Mouse (Mus musculus): ENCODE results near the gene Parva.

Parva gene

DNA sequence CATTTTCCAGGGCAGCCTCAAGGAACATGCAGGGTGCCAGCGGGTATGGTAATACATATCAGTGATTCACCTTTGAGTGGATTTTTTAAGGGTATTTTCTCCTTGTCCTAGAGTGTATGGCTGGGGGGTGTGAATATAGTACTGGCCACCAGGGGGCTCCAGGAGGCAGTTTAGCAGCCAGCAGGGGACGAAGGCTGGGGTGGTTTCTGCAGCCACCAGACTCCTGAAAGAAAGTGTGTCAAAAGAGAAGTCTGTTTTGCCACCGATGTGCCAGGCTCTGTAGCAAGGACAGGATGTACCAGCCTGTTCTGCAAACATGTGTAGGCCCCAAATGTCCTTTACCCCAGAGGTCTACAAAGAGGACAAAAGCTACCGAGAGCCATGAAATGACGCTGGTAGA is 42.5 kb downstream of the Parva start:
- in situ Hi-C loops (cut with MboI; ENCODE audit: unreplicated experiment in 2 of 2): no loop called here

DNA sequence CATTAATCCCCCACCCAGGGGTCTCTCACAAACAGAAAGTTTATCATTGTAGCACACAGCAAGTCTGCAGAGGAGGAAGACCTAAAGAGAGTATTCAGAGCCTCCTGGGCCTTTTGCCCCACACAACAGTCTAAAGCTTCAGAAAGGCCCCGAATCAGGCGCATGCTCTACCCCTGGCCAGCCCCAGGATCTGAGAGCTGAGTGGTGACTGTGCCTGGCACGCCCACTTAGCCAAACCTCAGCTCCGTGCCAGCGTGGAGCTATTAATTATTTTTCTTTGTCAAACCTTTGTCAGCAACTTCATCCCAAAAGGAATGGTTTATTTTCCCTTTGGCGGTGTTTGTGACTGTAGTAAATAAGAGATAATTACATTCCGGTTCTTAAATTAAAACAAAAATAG is 44.0 kb downstream of the Parva start:
- in situ Hi-C loops (cut with MboI; ENCODE audit: unreplicated experiment in 2 of 2): no loop called here

DNA sequence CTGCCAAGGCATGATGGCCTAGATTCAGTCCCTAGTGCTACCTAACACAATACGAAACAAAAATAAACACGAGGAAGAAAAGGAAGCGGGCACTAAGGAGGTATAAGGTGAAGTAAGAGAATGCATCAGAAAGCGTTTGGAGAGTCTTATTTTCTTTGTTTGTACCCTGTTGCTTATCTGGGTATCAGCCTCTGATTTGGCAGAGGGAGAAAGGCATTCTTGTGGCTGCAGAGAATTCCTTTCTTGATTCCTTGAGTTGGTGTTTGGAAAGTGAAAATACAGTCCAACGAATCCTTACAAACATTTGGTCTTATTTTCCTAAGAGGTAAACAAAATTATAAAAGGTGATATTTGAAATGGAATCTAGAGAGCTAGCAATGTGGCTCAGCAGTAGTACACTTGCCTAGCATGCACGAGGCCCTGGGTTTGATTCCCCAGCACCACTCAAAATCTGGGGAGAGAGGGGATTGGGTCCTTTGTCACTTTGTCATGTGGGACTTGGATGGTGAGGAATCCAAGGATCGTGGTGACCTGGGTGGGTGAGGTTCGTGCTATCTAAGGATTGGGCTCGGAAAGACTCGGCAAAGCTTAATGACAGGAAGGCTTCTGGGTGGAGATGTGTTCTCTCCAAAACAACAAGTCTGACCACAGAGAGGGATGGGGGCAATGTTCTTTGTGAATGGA is 44.9 kb downstream of the Parva start:
- in situ Hi-C loops (cut with MboI; ENCODE audit: unreplicated experiment in 2 of 2): no loop called here

DNA sequence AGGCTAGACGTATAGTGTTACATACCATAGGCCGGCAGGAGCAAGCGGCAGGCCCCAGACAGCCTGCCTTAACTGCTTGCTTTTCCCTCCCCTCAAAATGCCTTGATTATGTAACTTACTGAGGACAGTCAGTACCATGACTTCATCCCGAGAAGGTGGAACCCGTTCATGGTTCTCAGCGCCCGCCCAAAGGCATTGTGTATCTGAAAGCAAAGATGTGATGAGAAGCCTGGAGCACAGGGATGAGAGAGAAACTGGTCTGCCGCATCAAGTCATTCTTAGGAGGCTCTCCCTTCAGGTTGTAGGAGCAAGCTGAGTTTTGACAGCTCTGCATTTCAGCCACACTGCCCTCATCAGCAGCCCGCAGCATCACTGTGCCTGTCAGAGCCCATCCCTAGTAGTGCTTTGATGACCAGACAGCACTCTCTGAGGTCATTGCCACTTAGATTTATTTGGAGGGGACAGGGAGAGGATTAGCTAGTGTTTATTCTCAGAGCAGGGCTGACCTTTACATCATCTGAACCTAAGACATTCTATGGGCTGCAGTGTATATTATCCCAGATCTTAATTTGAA is 45.5 kb downstream of the Parva start:
- in situ Hi-C loops (cut with MboI; ENCODE audit: unreplicated experiment in 2 of 2): no loop called here

DNA sequence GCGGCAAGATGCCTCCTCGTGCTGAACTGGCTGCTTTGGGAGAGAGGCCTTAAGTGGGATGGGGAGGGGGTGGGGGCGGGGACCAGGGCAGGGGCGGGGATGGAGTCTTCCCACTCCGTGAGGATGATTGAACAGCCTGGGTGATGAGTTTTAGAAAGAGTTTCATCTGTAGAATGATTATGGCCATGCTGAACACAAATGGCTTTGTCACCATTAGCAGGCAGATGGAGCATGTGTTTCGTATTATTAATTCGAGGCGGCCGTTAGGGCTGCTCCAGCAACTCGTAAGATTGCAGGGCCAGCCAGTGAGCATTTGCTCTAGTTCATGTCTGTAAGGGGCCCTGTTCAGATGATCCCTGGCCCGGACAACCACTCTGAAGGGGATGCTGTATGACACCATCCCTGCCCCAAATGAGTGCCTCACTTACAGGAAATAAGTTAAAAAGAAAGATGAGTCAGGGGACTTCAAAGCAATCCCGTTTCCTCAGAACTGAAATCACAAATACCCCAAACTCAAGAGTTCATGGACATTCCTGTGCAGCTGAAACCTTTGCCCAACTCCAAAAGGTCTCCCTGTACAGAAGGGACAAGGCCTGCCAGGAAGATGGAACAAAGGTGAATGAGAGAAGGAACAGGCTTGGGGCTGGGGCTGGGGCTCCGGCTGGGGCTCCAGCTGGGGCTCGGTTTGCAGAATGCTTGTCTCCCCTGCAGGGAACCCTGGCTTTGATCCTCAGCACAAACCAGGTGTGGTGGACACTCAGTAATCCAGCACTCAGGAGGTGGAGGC is 46.5 kb downstream of the Parva start:
- in situ Hi-C loops (cut with MboI; ENCODE audit: unreplicated experiment in 2 of 2): no loop called here

DNA sequence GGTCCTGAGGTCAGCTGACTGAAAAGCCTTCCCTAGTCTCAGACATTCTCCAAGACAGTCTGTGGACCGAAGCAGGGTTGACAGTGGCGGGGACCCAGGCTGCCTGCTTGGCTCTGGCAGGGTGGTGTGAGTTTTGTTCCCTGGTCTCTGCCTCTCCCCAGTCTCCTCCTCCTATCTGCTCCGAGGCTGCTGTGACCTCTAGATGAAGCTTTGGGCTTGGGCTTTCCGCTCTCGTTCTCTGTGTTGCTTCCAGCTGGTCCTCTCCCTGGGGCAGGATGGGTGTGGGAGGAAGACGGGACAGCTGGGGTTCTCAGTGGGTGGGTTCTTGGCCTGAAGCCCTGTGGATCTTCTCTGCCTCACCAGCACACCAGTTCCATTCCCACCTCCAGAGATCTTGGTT is 51.8 kb downstream of the Parva start:
- in situ Hi-C loops (cut with MboI; ENCODE audit: unreplicated experiment in 2 of 2): no loop called here

- in situ Hi-C loops (cut with MboI; ENCODE audit: unreplicated experiment in 2 of 2): no loop called here
Measured at GRCm38 (mm10) chr7:112481031-112481430, 53.7 kb downstream of the Parva start.

DNA sequence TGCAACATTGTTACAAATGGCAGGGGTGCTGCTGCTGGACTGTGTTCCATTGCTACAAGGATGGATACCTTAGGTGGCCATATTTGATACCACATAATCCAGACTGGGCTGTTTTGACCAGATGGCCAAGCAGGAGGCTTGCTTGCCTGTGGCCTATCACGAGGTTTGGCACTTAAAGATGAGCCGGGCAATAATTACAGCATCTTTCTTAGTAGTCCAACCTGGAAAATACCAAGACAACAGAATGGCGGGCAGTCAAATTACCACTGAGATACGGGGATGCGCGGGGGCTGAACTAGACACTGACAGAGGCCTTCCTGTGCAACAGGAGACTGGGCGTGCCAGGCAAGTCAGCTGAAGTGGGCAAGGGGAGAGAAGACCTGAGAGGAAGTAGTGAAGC is 55.3 kb downstream of the Parva start:
- in situ Hi-C loops (cut with MboI; ENCODE audit: unreplicated experiment in 2 of 2): no loop called here

- in situ Hi-C loops (cut with MboI; ENCODE audit: unreplicated experiment in 2 of 2): no loop called here
Measured at GRCm38 (mm10) chr7:112483382-112483781, 56.1 kb downstream of the Parva start.

GRCm38 (mm10) chr7:112490825-112491224 is 63.5 kb downstream of the Parva start:
- in situ Hi-C loops (cut with MboI; ENCODE audit: unreplicated experiment in 2 of 2): no loop called here

- in situ Hi-C loops (cut with MboI; ENCODE audit: unreplicated experiment in 2 of 2): no loop called here
Measured at GRCm38 (mm10) chr7:112491737-112492136, 64.4 kb downstream of the Parva start.

DNA sequence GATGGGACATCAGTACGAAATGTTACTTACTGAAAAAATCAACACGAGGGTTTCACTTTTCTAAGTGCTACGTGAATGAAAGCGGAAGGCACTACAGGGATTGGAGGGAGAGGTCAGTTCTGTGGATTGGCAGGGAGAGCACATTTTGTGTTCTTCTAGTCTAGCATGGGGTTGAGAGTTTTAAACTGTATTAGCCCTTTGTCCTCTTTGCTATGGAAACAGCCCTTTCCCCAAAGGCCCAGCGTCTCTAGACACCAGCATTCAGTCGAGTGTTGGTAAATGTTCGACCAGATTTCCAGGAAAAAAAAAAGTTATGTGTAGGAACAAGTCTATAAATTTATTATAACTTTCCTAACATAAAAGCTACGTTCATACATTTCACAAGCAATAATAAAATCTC is 68.6 kb downstream of the Parva start:
- in situ Hi-C loops (cut with MboI; ENCODE audit: unreplicated experiment in 2 of 2): no loop called here

GRCm38 (mm10) chr7:112496921-112497320 is 69.6 kb downstream of the Parva start:
- in situ Hi-C loops (cut with MboI; ENCODE audit: unreplicated experiment in 2 of 2): no loop called here

- in situ Hi-C loops (cut with MboI; ENCODE audit: unreplicated experiment in 2 of 2): no loop called here
Measured at GRCm38 (mm10) chr7:112498591-112499301, 71.4 kb downstream of the Parva start.

GRCm38 (mm10) chr7:112499453-112500133 is 72.3 kb downstream of the Parva start:
- in situ Hi-C loops (cut with MboI; ENCODE audit: unreplicated experiment in 2 of 2): no loop called here

- in situ Hi-C loops (cut with MboI; ENCODE audit: unreplicated experiment in 2 of 2): no loop called here
Measured at GRCm38 (mm10) chr7:112500134-112500490, 72.8 kb downstream of the Parva start.

DNA sequence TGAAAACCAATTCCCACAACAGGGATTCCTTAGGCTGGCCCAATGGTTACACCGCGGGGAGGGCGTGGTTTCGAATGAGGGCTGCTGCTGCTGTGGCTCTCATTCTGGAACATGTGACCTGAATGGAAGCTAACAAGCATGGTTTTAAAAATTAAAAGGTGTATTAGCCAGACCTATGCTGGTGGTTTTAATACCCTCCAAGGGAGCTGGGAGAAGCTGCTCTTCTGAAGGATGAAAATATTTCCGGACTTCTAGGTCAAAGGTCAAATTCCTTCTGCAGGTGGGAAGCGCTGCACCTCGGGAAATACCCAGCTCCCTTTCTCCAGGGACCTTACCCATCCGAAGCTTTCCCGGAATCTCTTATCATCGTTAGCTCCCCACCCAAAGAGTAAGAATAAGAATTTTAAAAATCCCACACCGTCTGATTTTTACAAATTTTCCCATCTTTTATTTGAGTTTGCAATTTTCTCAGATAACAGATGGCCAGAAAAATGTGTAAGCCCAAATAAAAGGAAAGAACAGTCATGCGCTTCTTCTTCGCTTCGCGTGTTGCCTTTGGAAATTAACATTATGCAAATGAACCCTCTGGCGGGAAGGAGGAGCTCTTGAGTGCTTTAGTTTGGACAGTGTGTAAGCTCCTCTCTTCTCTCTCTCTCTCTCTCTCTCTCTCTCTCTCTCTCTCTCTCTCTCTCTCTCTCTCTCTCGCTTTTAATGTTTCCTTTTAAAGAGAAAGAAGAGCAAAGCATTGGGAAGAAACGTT is 74.9 kb downstream of the Parva start:
- in situ Hi-C loops (cut with MboI; ENCODE audit: unreplicated experiment in 2 of 2): no loop called here

DNA sequence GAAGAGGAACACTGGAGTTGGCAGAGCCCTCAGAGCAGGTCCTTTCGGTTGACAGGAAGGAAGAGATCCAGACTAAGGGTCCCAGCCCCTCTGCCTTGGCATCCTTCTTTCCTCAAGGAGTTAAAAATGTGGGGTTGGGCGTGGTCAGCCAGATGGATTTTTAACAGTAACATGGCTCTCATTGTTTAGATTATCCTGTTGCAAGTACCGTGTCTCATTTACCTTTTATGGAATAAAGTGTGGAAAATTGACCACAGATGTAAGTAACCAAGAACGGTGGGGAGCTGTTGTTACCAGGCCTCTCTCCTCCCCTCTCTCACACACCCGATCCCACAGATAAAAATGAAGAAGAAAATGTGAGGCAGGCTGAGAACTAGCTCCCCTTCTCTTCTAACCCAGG is 75.5 kb downstream of the Parva start:
- in situ Hi-C loops (cut with MboI; ENCODE audit: unreplicated experiment in 2 of 2): no loop called here

GRCm38 (mm10) chr7:112503448-112503847 is 76.1 kb downstream of the Parva start:
- in situ Hi-C loops (cut with MboI; ENCODE audit: unreplicated experiment in 2 of 2): no loop called here

- in situ Hi-C loops (cut with MboI; ENCODE audit: unreplicated experiment in 2 of 2): no loop called here
Measured at GRCm38 (mm10) chr7:112503917-112504316, 76.6 kb downstream of the Parva start.
